Mouse (Mus musculus): ENCODE measurements at regions not wholly inside any gene's neighbourhood (a gene's known extent, or its start where the extent isn't known, plus 50 kb on each side); places are given as distances from the start of the nearest gene placed in this dataset.
A peak's percentile ranks its signal among the peaks of the same experiment; 100 is the strongest.

DNA sequence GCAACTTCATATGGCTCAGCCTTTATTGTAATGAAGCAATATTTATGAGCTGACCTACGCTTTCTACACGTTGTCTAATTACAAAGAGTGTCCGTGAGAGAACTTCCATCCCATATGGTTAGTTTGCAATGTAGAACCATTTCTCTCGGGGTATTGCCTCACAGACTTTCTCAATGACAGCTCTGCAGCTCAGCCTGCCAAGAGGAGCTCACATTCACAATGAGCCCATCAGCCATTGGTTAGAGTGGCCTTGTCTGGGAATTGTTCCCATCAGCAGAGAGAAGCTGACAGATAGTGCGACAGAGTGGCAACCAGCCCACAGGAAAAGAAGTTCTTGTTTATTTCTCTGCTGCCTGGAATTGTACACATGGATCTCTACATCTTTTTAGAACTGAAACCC lies 409.7 kb downstream of the Zfp704 start:
- no peak for DNase-seq

DNA sequence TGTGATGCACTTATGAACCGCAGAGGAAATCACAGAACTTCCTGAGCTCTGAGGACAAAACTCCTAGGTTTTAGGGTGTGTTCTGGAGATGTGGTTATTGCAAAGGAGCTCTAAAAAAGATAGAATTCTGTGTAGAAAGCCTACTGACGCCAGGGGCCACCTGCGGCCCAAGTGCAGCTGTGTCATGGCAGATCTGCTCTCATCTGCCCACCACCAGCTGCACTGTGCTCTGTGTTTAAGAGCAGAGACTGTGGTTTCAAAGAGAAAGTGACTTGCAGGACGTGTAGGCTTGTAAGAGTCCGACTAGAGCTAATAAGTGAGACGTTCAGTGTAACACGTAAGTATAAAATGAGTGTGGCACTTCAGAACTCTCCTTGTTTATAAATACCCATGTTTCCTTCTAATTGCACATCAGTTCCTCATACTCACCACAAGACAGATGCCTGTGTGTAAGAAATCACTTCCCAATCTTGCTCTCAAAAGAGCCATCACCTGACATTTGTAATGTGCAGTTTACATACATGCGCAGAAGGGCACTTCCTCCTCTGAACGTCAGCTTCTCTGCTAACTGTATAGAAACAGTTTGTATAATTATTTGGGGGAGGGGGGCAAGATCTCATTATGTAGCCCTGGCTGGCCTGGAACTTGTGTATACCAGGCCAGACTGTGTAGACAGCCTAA lies 411.1 kb downstream of the Zfp704 start:
- DNase-seq, result no peak

DNA sequence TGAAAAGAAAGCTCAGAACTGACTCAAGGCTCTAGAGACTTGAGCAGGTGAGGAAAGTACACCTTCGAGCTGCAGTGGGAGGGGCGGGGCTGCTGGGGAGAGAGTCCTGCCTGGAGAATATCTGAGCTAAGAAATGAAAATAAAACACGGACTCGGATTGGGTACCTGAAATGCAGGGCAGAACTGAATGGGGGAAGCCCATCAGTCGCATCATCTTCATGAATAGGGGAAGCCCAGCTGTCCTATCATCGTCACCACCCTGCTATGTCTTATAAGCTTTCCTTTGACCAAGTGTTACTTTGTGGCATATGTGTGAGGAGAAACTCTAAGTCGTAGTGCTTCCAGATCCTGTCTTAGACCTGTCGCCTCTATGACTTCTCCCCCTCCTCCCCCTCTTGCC lies 414.1 kb downstream of the Zfp704 start:
- no peak for DNase-seq

DNA sequence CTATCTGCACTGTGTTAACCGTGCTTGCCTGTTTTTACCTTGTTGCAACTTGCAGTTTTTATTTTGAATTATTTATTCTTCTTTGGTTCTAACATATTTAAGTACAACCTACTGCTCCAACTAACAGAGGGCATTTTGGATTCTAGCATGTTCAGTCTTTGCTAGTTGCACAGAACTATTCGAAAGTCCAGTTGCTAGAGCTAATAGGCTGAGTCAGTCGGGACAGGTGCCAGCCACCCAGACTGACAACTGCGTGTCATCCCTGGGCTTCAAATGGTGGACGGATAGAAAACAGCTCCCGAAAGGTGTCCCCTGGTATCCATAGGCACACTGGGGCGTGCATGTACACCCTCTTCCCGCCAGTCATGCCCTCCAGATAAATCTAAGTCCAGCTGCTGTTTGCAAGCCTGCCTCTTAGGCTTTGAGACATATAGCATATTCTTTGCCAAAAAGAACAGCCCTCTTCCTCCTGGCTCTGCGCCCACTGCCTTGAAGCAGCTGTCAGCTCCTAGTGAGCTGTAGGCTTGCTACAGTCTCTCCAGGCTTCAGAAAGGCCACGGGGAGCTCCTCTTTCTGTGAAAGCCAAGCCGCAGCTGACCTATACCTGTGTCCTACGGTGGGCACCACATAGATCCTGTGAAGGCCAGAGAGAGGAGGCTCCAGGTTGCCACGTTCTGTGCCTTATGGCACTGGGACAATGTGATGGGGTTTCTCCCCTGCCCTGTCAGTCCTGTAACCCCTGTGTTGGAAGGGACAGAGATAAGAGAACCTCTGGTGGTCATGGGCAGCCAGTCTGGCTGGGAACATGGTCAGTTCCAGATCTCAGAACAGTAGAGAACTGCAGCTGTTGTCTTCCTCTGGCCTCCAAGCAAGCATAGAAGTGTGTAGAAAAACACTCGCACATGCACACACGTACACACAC lies 420.3 kb downstream of the Zfp704 start:
- peak; percentile 32 for DNase-seq

DNA sequence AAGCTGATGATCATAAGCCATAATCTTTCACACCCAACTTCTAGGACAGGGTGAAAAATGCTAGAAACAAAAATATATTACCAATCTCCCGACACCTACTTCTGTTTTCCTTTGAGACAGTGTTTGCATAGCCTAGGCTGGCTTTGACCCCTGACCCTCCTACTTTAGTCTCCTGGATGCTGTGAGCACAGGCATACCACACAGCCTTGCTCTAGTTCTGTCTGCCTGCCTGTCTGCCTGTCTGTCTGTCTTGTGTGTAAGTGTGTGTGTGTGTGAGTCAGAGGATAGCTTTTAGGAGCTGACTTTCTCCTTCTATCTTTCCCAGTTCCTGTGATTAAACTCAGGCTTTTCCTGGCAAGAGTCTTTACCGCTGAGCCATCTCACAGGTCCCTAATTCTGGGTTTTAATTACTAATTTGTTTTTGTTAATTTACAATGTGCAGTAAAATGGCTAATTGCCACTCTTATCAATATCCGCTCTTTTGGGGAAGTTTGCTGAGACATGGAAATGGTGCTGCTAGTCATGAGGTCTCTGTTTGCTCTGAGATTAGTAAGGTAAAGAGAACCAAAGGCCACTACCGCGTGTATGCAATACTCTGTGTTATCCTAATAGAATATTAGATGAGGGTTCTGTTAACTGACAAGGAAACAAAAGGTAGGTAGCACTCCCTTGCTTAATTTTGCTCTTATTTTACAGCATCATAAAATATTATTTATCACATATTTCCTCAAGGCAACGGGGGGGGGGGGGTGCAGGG lies 423.3 kb downstream of the Zfp704 start:
- no peak for DNase-seq

DNA sequence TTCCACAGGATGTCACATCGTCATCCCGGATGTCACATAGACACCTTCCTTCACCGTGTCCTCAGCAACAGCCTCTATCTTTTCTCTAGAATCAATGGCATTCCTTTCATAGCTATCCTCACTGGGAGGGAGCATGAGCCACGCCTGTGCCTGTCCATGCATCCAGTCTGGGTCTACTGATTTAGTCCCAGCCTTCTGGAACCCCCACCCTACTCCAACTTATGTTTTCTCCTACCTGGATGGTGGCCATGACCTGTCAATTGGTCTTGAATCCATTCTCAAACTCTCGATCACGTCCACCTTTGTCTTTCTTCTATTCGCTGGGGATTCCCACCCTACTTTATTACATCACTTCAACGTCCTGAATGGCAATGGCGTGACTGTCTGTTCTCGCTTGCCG lies 428.3 kb downstream of the Zfp704 start:
- no peak for DNase-seq

DNA sequence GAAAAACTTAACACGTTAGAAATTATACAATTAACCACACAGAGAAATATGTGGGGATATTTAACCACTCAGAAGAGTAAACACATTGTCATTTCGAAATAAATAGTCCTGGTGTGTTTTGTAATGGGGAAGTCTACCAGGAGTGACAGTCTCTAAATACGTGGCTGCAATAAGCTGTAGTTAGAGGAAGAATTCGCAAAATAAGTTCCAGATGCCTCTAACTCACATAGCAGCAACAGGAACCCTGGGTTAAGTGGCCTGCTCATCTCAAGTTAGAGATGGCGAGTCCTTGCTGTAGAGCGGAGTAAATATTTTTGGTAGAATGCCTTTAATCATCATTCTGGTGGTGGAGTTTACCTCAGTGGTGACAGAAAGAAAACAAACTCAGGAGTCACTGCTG lies 430.2 kb downstream of the Zfp704 start:
- no peak for DNase-seq

DNA sequence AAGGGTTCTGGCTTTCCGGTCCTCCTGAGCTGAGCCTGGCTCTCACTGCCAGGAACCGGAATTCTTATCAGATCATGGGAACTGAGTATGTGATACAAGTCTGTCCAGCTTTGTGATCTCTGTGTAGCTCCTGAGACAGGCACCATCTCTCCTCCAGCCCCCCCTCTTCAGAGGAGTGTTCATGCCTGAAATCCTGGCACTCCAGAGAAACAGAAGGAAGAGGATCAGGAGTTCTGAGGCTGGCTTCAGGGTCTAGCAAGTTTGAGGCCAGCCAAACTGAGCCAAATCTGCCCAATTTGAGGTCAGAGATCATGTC lies 435.4 kb downstream of the Zfp704 start:
- no peak for DNase-seq

DNA sequence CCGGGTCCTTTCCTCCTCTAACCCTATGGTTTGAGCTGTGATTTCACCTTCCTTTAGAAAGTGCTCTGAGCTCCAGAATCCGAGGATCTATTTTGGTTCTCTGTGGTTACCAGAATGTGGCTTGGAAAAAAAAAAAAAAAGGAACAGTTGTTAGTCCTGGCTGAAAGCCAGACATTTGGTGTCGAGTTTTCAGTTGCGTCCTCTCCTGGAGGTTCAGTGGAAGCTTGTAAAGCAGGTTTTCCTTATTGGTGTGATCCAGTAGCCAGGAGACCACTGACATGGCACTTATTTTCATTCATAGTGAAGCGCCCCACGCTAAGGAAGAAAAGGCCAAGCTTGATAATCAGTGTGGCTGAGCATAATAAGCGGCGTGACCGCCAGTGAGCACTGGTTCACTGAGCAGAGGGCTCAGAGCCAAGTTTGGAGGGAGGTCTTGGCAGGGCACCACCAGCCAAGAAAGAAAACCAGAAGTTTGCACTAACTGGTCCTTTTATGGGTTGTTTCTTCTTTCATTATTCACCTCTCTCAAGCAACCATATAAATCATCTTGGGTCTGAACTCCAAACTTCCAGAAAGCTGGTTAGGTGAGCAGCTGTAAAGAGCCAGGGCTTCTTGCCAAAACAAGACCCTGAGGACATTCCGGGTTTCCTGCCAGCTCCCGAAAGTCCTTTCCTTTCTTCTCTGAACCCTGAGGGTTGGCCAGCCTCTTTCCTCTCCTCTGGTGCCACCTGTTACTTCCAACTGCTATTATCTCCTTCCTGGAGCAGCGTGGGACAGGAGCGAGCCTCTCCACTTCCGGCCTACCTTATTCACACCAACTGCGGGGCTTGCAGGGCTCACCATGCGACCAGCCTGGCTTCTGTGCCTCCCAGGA lies 436.0 kb downstream of the Zfp704 start:
- DNase-seq, result peak; percentile 89

DNA sequence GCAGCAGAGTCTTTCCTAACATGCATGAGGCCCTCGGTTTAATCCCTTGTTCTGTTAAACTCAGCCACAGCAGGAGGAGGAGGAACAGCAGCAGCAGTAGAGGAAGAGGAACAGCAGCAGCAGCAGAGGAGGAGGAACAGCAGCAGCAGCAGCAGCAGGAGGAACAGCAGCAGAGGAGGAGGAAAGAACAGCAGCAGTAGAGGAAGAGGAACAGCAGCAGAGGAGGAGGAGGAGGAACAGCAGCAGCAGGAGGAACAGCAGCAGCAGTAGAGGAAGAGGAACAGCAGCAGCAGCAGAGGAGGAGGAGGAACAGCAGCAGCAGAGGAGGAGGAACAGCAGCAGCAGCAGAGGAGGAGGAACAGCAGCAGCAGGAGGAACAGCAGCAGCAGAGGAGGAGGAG lies 437.9 kb downstream of the Zfp704 start:
- DNase-seq, result no peak

DNA sequence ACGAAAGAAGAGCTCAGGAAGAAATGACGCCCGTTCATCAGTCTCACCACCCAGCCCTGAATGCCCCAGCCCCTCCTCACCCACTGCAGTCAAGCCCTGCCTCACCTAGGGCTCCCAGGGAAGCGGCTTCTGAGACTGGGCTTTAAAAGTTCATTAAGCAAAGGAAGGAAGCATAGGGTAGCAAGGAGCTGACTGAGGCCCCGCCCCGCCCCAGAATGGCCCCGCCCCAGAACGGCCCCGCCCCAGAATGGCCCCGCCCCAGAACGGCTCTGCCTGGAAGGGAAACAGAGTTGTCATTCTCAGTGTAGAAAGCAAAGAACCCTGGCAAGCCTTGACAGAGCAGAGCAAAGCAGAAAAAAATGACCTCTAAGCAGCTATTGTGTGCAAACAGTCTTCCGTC lies 440.9 kb downstream of the Zfp704 start:
- no peak for DNase-seq

DNA sequence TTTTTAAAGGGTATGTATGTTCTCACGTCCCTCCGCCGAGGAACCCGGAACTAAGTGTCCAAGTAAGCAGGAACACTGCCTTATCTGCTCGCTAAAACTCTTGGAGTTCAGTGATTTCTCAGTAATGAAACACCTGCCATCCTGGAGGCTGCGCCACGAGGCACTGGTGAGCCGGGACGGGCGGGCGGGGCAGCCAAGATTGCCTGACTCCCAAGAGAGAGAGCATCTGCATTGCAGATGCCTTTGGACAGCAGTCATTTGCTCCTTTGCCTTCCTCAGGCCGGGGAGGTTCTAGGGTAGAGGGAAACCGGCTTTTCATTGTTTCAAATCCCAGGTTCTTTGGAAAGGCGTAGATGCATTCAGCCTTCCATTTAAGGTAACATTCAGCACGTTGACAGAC lies 450.8 kb downstream of the Zfp704 start:
- DNase-seq, result no peak

DNA sequence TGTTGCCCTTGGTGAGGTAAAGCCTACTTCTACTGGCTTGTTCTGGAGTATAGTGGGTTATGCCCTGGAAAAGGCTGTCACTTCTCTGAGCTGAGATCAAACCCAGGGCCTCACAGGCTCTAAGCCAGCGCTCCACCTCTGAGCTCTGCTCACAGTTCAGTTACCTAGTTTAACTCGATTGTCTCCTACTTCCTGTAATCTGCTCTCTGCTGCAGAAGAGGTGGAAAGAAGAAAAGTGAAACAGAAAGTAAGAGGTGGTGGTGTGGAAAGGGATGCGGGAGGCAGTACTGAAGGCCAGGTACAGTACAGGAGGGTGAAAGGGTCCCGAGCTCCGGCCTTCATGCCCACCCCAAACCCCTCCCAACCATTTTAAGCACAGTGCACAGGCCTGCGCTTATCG lies 455.7 kb downstream of the Zfp704 start:
- DNase-seq, result no peak

DNA sequence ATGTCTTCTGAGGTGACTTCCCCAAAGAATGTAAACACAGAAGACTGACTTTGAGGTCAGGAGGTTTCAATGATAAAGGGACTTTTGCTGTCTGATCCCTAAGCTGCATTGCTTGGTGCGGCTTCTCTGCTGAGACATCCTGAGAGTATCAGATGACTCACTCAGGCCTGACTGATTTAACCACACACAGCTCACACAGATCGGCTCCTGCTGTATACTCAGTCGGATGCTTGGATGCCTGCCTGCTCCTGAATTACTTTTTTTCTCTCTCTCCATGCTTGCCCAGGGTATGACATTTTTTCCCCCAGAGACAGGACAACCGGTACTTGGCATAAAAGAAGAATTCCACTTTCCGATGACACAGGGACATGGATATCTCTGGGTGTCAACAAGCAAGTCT lies 456.2 kb downstream of the Zfp704 start:
- DNase-seq, result no peak

DNA sequence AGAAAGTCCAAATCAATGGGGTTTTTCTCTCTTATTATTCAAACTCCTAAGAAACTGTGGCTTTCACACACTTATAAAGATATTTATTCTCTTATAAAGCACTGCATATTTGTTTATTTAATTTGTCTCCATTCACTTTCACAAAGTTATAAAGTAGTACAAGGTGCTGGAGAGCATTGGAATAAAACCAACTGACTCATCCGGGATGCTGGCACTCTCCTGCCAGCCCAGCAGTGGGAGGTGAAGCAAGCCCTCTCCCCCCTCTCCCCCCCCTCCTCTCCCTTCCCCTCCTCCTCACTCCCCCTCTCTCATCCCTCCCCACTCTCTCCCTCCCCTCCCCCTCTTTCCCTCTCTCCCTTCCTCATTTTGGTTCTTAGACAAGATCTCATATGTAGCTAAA lies 457.6 kb downstream of the Zfp704 start:
- no peak for DNase-seq

DNA sequence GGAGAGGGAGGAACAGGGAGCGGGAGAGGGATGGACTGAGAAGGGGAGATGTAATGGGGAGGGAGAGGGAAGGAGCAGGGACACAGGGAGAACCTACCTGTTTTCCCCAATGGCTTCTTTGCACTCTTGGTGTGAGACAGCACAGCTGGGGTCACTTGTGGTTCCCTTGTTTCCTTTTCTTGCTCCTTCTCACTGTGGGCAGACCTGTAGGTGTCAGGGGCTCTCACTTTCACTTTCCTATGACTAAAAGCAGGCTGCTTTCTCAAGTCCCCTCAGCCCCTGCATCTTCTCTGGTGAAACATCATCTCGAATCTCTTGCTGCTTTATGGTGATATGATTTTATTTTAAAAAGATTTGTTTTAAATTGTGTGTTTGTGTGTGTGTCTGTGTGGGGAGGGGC lies 458.3 kb downstream of the Zfp704 start:
- no peak for DNase-seq

DNA sequence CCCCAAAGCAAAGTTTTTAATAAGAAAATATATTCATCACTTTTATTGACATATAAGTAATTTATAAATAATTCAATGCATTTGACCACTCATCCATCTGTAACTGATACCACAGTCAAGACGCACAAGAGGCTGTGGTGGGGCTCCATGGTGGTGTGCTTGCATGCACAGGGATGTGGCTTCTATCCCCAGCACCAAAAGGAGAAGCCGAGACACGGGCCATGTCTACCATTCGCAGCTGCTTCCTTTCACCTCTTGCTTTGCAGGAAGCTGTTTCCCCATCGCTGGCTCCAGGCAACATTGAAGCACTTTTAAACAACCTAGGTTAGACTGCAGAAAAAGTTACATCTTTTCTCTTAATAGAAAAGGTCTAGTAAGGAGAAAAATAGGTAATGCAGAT lies 461.3 kb downstream of the Zfp704 start:
- no peak for DNase-seq

DNA sequence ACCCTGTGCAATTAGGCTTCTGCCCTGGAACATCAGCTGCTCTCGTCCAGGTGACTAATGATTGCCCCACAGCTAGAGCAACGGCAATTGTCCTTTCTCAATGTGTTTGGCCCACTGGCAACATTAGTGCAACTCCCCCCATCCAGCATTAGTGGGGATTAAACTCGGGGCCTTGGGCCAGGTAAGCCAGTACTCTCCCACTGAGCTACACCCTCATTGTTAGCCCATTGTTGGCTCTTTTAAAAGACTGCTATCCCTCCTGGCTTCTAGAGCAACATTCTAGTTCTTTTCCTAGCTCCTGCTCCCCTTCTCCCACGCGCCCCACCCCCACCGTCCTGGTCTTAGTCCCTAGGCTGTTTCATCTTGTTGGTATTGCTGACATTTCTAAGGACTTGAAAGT lies 463.4 kb downstream of the Zfp704 start:
- no peak for DNase-seq

DNA sequence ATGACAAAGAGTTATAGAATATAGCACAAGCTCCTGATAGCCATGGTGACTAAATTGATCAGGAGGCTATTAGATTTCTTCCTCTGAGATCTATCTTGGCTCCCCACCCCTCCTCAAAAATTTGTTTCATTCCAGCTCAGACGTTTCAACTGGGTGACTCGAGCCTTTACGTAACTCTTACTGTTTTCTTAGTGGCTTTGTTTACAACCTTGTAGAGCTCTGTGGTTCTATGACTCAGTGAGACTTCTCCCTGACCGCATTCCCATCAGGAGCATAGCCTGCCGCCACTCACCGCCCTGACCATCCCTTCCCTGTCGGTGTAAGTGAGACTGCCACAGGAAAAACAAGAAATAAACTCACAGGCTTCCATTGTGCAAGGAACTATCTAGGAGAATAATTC lies 464.3 kb downstream of the Zfp704 start:
- no peak for DNase-seq

DNA sequence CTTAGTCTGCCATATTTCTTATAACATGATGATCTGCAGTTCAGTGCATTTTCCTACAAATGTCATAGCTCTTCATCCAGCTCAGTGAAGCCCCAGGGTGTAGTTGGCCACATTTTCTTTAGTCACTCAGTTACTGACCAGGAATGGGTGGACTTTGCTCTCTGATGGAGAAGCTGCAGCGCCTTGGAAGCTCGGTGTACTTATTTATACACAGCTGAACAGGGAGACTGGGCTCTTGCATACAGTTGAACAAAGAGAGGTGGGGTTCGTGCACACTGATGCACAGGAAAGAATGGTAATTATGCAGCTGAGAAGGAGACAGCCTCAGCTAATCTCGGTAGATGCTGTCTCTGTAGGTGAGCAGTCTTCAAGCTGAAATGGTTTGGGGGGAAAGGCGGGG lies 468.0 kb downstream of the Zfp704 start:
- peak; percentile 22 for DNase-seq

DNA sequence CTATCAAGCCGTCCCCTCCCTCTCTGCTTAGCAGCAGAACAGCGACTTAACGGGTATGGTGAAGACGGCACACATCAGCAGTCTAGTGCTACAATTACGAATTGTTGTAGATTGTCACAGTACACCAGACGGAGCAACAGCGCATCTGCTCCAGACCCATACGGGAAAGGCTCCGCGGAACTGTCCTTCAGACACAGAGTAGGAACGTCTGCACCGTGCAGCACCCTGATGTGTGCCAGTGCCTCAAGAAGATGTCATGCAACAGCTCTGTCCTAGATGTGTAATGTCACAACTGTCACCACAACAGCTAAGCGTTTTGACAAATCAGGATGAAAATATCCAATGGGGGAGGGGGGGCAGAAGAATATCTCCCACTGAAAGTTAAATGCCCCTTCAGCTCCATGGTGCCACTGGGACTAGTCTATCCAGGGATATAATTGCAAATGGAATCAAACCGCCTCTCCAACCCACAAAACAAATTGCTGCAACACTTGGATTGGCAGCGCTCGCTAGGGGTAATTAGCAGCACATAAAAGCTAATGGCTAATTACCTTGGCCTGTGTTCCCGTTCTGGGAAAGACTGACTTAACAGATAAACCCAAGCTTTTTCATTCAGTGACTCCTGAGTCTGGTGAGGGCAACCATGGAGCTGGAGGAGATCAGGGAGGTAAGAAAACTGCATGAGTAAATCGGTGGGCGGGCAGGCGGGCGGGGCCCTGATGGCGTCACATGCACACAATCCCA lies 472.6 kb downstream of the Zfp704 start:
- DNase-seq, result peak; percentile 5

DNA sequence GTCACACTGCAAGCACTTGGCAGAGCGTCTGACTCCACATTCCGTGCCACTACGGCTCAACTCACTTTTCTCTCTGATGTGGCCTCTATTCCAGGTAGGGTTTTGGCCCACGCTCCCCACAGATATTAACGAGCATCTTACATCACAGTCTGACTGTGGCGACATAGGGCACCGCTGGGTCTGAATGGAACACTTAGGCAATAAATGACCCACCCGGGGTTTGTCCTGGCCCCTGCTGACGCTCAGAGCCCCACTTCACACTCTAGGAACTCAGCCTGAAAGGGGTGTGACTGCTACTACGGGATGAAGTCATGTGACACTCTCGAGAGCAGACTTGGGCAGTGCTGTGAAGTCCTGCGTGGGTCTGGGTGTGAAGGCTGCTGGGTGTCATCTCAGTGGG lies 475.9 kb downstream of the Zfp704 start:
- DNase-seq, result no peak
